Mouse (Mus musculus) myocyte (in vitro differentiated cells): ENCODE data around the gene Nkiras2.
A peak's percentile ranks its signal among the peaks of the same experiment; 100 is the strongest.

Experiments
- CEBPB ChIP-seq: IDR thresholded peaks from 2 replicates; pipeline ENCODE4 v1.6.1; 2011; ENCODE audit warnings: mild to moderate bottlenecking, moderate library complexity; ENCODE audit not compliant: poor library complexity, insufficient read depth, severe bottlenecking
- MAX ChIP-seq: IDR thresholded peaks from one replicate; pipeline ENCODE4 v1.6.1; 2011; ENCODE audit warnings: low read depth, mild to moderate bottlenecking, control low read depth
- MYOG ChIP-seq, 3 experiments: IDR thresholded peaks; one replicate each; pipeline ENCODE4 v1.6.1; 2011; ENCODE audit warnings: control low read depth in 2 of 3, low read depth in 2 of 3, mild to moderate bottlenecking in 2 of 3; ENCODE audit not compliant: insufficient read length in 2 of 3, control insufficient read depth in 1 of 3, insufficient read depth in 1 of 3
- POLR2A ChIP-seq: IDR thresholded peaks from one replicate; pipeline ENCODE4 v1.6.1; 2011; ENCODE audit warnings: low read depth, mild to moderate bottlenecking, control low read depth, moderate library complexity; ENCODE audit not compliant: insufficient read length
- POLR2AphosphoS2 ChIP-seq: IDR thresholded peaks from one replicate; pipeline ENCODE4 v1.6.1; 2011; ENCODE audit warnings: low read depth, control low read depth; ENCODE audit not compliant: insufficient read length
- USF1 ChIP-seq: IDR thresholded peaks from one replicate; pipeline ENCODE4 v1.6.1; 2011; ENCODE audit warnings: low read depth, mild to moderate bottlenecking, control low read depth, moderate library complexity

DNA sequence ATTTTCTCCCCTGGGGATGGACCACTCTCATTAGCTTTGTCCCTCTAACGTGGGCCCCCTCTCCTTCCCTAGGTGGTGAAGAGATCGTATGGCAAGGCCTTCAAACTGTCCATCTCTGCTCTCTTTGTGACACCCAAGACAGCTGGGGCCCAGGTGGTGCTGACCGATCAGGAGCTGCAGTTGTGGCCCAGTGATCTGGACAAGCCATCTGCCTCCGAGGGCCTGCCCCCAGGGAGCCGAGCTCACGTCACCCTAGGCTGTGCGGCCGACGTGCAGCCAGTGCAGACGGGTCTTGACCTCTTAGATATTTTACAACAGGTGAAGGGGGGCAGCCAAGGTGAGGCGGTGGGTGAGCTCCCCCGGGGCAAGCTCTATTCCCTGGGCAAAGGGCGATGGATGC lies 38.8 kb upstream of the Nkiras2 start:
- TF ChIP-seq POLR2A (no peak), MAX (no peak), POLR2AphosphoS2 (peak; percentile 13), USF1 (no peak), MYOG (IDR thresholded peaks at IDR 0.05; ENCODE audit: control insufficient read depth in 1 of 3, insufficient read depth in 1 of 3, insufficient read length in 2 of 3, low read depth in 2 of 3) (no peak), CEBPB (no peak)
